Mouse (Mus musculus): ENCODE measurements around the gene Dtd1.

The Dtd1 gene

DNA sequence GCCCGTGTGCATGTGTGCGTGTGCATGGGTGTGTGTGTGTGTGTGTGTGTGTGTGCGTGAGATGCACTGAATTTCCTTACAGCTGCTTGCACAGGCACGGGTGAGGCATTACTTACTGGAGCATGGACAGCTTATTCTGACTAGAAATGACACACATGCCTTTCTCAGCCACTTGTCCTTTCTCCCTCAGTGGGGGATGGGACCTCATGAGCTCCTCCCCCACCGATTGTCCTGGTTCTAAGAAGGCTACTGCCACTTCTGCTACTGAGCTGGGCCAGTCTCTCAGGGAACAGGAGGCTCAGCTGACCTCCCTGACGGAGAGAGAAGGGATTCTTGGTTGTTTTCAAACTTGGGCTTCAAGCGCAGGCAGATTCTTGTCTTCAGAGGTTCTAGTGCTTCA lies 40.4 kb downstream of the Dtd1 start:
- no peak for DNase-seq (ENCODE audit: low spot score in 2 of 2)

- no peak for DNase-seq (ENCODE audit: low spot score in 2 of 2)
These were observed 42.3 kb downstream of the Dtd1 start for GRCm38 (mm10) chr2:144641991-144642390.

DNA sequence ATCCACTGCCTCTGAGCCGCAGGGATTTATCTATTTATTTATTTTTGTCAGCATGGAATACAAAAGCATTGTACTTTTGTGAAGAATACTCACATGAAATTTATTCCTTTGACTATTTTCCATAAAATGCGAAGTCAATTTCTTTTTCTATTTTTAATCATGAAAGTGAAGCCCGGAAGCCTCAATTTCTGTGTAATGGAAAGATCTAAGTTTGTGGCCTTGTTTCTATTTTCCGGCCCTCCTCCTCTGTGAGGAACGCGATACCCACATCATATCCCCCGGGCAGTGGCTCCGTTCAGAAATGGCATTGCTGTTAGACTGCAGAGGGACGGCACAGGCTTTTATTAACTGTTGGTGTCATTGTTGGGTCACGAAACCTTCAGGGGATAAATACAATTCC lies 46.7 kb downstream of the Dtd1 start:
- DNase-seq (ENCODE audit: low spot score in 2 of 2): no peak

GRCm38 (mm10) chr2:144647151-144647550 lies 47.5 kb downstream of the Dtd1 start:
- no peak for DNase-seq (ENCODE audit: low spot score in 2 of 2)

DNA sequence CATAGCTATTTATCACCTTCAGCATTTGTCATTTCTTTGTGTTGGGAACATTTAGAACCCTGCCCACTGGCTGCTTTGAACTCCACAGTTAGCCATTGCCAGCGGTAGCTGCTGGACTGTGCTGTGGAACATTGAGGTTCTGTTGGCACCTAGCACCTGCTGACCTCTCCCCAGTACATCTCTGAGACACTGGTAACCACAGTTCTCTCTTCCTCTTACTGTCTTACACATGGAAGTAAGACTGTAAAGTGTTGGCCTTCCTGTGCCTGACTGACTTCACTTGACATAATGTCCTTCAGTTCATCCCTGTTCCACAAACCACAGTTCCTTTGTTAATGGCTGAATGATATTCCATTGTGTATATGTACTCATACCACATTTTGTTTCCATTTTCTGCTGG lies 50.3 kb downstream of the Dtd1 start:
- no peak for DNase-seq (ENCODE audit: low spot score in 2 of 2)

GRCm38 (mm10) chr2:144652841-144653240 lies 53.1 kb downstream of the Dtd1 start:
- no peak for DNase-seq (ENCODE audit: low spot score in 2 of 2)

DNA sequence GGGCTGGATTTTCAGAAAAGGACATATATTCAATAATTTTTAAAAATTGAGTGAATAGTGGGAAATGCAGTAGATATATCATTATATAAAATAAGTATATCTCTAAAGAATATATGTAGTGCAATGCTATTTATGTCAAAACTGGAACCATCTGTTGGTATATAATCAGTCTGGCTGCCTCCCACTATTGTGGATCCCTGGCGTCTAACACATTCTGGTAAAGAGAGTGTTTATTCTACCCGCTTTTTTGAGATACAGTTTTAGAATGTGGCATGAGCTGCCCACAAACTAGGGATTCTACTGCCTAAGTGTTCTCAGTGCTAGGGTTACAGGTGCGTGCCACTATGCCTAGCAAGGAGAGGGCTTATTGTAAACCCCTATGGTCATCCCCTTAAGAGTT lies 55.6 kb downstream of the Dtd1 start:
- DNase-seq (ENCODE audit: low spot score in 2 of 2): peak; percentile 38 to 57

DNA sequence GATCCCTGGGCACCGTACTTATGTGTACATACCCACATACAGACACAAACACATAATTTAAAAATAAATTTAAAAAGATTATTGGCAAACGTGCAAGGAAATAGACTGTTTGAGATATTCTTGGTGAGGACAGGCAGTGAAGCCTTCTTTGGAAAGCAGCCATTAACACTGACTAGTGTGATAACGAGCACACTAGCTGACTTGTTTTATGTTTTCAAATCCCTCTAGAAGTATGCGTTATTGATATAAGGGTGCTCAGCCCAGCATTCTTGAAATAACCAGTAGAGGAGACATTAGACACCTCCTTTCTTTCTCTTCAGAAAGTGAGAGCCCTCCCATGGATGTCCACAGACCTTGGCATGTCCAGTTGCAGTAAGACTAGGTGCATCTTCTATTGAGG lies 68.8 kb downstream of the Dtd1 start:
- no peak for DNase-seq (ENCODE audit: low spot score in 2 of 2)

DNA sequence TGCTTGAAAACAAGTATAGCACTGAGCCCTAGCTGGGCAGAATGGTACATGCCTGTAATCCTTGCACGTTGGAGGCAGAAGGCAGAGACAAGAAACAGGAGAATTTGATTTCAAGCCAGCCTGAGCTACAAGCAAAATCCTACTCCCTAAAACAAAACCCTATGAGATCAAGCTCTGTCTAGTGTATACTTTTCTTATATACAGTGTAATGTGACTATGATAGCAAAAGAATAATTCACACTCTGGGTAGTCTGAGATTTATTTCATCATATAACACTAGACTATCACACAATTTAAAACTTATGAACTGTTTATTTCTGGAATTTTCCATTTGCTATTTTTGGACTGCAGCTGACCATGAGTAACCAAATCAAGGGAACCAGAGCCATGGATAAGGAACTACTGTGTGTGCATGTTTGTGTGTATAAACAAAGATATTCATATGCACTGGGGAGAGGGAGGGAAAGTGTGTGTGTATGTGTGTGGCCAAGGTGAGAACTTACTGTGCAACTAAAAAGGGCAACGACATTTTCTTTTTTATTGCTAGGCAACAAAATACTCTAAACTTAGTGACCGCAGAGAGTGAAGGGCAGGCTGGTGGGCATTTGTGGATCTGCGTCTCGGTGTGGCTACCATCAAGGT lies 70.7 kb downstream of the Dtd1 start:
- DNase-seq (ENCODE audit: low spot score in 2 of 2): no peak

DNA sequence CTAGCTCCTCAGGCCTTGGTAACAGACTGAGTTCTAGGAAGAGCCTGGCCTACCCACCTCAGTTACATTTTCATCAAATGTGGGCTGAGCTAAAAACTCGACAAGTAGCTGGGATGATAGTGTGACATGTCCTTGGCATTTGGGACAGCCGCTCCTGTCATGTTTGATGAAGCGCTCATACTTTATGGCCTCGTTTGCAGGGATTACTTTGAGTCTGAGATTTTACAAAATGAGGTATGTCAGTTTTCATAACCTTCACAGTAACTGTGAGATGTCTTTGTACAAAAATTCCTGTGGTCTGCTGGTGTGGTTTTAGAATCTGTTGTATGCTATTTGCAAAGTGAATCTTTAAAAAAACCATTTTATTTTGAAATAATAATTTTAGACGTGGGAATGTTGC lies 72.7 kb downstream of the Dtd1 start:
- no peak for DNase-seq (ENCODE audit: low spot score in 2 of 2)

- peak in 1 of 2 experiments; percentile 17 for DNase-seq (ENCODE audit: low spot score in 2 of 2)
These were observed 77.0 kb downstream of the Dtd1 start for GRCm38 (mm10) chr2:144676546-144677228.

DNA sequence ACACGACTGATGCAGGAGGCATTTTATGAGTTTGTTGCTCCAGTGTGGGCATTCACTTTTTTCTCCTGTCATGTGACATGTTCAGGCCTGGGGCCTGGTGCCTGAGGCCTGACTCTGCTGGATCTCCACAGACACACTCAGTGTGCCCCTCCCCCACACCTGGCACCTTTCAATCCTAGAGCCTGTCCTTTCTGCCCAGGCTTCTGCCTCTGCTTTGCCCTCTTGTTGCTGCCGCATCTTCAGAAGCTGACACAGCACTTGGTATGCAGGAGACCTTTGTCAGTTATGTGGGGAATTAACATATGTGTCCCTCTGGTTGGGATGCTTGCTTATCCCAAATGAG lies 77.5 kb downstream of the Dtd1 start:
- DNase-seq (ENCODE audit: low spot score in 2 of 2): no peak

DNA sequence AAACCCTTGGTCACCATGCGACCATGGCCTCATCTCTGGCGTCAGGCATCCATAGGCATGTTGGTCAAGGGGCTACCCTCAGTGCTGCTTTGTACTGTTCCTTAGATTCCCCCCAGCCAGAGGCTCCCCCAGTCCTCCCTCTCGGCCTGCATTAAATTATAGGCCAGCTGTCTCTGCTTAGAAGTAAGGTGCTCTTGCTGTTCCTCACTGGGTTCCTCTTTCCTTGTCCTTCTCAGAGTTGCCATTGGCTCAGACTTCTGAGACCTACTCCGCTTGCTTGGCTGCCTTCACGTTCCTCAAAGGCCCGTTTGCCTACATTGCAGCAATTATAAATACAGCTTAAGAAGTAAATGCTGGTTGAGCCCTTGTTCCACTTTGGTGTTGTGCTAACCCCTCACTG lies 79.1 kb downstream of the Dtd1 start:
- no peak for DNase-seq (ENCODE audit: low spot score in 2 of 2)

GRCm38 (mm10) chr2:144679394-144679793 lies 79.7 kb downstream of the Dtd1 start:
- DNase-seq (ENCODE audit: low spot score in 2 of 2): no peak

DNA sequence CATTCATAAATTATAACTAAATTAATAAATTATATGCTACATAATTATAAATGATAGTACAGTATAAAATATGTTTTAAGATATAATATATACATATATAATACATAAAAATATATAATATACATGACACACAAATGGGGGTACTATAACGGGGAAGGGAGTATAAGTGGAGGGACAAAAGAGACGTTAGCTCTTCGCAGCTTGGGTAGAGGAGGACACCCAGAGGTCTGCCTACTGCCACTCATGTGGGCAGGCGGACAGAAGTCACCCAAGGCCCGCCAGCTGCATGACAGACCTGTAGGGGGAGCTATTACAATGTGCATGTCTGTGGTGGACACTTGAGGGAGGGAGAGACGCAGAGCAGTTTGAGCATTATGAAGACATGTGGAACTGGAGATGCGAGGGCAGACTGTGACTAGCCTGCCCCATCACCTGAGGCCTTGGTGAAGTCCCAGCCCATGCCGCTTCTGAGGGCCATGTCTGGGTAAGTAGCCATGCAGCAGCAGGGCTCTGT lies 92.6 kb downstream of the Dtd1 start:
- DNase-seq (ENCODE audit: low spot score in 2 of 2): no peak

- no peak for DNase-seq (ENCODE audit: low spot score in 2 of 2)
These were observed 93.1 kb downstream of the Dtd1 start for GRCm38 (mm10) chr2:144692777-144693176.

- no peak for DNase-seq (ENCODE audit: low spot score in 2 of 2)
These were observed 95.2 kb downstream of the Dtd1 start for GRCm38 (mm10) chr2:144694923-144695322.

DNA sequence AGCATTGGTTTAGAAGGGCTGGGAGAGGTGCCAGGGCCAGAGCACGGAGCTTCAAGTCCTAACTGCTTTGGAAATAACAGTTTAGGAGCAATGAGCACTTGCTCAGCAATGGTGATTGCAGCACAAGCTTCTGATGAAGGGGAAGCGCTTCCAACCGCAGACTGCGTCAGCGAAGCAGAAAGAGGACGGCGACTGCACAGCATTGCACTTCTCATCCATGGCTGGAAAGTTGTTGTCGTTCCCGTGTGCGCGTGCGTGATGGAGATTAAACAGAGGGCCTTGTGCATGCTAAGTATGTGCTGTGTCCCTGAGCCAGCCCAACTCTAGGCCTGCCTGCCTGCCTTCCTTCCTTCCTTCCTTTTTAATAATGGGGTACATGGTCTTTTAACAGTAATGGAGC lies 98.3 kb downstream of the Dtd1 start:
- DNase-seq (ENCODE audit: low spot score in 2 of 2): no peak

DNA sequence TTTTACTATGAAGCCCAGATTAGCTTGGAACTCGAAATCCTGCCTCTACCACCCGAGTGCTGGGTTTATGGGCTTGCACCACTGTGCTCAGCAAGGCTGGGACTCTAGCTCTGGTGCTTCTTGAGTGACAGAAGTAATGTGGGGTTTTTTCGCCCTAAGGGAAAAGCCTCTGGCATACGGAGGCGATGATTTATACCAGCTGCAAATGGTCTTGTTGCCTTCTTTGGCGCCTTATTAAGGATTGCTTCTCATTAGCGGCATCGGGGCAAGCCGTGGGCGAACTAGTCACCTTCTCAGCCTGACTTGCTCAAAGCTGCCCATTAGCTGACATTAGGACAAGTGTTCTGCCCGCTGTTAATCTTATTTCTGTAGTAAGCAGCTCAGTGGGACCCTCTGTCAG lies 100.9 kb downstream of the Dtd1 start:
- no peak for DNase-seq (ENCODE audit: low spot score in 2 of 2)

DNA sequence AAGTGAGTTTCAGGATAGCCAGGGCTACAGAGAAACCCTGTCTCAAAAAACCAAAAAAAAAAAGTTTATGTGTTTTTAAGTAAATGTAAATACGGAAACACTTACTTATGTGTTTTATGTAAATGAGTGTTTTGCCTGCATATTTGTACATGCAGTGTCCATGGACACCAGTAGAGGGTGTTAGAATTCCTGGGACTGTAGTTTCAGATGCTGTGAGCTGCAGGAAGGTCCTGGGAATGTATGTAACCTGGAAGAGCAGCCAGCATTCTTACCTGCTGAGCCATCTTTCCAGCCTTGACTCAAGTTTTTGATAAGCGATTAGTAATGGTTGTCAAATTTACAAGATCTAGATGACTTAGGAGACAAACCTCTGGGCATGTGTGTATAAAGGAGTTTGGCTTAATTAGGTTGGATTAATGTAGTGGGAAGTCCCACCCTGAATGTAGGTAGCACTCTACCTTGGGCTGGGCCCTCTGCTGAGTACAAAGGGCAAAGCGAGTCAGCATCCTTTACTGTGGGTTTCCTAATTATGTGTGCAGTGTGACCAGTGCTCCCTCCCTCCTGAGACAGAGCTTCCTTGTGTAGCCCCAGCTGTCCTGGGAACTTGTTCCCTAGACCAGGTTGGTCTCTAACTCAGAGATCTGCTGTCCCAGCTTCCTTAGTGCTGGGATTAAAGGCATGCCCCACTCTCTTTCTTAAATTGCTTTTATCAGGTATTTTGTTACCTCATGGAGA lies 101.9 kb downstream of the Dtd1 start:
- DNase-seq (ENCODE audit: low spot score in 2 of 2): no peak

GRCm38 (mm10) chr2:144709285-144709684 lies 109.6 kb downstream of the Dtd1 start:
- no peak for DNase-seq (ENCODE audit: low spot score in 2 of 2)

DNA sequence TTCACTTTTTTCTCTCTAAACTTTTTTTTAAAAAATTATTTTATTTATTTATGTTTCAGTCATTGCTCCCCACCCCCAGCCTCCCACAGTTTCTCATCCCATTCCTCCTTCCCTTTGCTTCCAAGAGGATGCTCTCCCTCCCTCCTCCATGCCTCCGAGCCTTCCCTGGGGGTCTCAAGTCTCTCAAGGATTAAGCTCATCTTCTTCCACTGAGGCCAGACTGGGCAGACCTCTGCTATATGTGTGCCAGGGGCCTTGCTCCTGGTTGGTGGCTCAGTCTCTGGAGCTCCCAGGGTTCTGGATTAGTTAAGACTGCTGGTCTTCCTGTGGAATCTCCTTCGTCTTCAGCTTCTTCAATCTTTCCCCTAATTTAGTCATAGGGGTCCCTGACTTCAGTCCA lies 110.0 kb downstream of the Dtd1 start:
- DNase-seq (ENCODE audit: low spot score in 2 of 2): no peak

GRCm38 (mm10) chr2:144714596-144714995 lies 114.9 kb downstream of the Dtd1 start:
- no peak for DNase-seq (ENCODE audit: low spot score in 2 of 2)

Measured in left cerebral cortex, adult 9 months (tissue).